Mouse (Mus musculus): ENCODE measurements around the gene Acsf3.
A peak's percentile ranks its signal among the peaks of the same experiment; 100 is the strongest.

The Acsf3 gene

DNA sequence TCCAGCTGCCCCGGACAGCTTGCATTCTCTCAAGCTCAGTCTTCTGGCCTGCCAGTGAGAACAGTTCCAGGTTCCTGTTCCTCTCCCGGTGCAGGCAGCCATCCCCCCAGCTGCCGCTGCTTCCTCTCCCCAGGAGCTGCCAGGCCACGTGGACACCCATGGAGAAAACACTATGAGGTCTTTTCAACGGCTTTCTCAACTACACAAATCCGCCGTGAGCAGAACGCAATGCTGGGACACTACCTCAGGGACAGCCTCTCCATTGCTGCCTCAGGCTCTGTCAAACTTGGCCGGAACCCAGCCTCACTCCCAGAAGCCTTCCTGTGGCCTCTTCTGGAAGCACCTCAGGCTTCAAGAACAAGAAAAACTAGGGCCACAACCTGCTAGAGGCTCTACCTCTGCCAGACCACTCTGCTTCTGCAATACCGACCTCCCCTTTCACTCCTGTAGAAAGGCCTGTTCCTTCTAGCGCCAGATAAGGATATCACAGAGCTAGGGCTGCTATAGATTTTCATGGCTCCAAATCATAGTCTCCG, 12.5 kb upstream of the Acsf3 start:
- DNase-seq = peak; percentile 19 to 33

DNA sequence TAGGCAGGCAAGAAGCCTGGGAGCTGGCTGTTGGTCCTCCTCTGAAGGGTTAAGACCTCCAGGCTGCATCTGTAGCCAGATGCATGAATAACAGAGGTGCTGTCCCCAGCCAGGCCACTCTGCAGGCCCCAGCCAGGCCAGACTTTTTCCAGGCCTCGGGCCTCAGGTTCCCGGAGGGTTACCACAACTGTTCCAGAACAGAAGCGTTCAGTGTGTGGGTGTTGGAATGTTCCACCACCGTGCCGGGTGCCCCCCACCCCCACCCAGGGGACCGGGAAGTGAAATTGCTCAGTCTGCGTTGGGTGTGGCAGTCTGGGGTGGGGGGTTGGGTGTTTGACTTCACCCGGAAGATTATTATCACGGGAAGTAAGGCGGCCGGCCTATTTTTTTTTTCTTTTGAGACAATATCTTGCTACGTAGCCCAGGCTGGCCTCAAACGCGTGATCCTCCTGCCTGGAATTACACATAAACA, 12.0 kb upstream of the Acsf3 start:
- peak; percentile 53 to 57 for DNase-seq

DNA sequence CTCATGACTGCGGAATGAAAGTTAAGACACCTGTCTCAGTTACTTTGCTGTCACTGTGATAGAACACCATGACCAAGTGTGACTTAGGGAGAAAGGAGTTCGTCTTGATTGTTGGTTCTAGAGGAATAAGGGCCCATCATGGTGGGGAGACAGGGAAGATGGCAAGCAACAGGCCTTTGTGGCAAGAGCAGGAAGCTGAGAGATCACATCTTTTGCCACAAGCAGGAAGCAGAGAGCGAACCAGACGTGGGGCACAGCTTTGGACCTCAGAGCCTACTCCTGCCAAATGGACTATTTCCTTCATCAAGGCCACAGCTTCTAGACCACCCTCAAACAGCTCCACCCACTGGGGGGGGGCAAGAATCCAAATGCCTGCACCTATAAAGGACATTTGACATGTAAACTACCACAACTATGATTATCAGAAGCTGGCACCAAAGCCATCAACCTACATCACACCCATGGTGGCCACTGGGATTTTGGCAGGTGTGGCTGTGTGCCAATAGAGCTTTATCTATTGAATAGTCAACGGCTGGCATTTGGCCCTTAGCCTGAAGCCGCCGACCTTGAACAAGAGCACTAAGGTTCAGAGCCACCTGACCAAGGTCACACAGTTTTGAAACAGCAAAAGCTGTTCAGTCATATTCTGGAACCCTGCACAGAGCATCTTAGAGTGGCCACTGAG, 10.4 kb upstream of the Acsf3 start:
- no peak for DNase-seq

DNA sequence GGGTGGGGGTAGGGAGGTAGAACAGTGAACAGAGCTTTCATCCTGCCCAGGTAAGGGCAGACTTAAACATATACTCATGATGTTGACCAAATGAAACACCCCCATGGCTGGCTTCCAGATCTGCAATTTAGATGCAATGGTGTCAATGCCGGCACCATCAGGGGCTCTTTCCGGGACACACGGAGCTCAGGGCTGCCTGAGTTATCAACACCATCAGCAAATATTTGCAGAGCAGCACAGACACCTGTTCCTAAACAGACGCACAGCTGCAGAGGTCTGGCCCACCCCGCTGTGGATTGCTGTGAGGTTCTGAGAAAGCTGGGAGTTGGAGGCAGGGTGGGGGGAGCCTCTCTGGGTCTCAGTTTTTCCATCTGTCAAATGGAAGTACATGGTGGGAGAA, 9.1 kb upstream of the Acsf3 start:
- no peak for DNase-seq

DNA sequence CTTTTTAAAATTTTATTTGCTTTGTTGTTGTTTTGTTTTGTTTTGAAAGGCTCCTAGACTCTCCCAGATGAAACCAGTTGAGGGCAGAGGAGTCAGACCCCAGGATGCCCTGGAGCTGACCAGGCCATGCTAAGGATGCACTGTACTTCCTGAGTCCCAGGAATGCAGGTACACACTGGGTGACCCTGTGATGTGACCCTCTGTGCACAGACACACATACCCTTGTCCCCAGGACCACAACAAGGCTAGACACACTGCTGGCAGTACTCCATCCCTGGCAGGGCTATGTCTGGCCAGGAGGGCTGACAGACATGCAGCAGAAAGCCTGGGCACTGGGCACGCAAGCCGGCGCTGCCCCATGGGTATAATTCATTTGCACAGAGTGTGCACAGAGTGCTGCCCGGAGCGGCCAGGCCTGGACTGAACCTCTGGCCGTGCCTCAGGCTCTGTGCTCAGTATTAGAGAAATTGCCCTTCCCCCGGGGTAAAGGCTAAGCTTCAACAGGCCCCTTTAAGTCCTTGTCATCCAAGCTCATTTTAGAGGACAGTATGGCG, 8.6 kb upstream of the Acsf3 start:
- DNase-seq = no peak

DNA sequence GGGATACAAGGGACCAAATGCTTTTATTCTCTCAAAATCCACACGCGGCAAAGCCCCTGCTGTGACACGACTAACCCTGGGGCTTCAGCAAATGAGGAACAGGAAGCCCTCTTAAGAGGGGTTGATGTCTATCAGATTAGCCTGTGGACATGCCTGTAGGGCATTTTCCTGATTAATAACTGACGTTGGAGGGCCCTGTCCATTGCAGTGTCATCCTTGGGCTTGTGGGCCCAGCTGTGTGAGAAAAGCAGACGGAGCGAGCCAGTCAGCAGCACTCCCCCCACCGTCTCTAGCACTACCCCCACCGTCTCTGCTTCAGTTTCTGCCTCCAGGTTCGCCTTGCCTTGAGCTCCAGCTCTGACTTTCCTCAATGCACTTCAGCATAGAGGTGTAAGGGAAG, 8.1 kb upstream of the Acsf3 start:
- no peak for DNase-seq

DNA sequence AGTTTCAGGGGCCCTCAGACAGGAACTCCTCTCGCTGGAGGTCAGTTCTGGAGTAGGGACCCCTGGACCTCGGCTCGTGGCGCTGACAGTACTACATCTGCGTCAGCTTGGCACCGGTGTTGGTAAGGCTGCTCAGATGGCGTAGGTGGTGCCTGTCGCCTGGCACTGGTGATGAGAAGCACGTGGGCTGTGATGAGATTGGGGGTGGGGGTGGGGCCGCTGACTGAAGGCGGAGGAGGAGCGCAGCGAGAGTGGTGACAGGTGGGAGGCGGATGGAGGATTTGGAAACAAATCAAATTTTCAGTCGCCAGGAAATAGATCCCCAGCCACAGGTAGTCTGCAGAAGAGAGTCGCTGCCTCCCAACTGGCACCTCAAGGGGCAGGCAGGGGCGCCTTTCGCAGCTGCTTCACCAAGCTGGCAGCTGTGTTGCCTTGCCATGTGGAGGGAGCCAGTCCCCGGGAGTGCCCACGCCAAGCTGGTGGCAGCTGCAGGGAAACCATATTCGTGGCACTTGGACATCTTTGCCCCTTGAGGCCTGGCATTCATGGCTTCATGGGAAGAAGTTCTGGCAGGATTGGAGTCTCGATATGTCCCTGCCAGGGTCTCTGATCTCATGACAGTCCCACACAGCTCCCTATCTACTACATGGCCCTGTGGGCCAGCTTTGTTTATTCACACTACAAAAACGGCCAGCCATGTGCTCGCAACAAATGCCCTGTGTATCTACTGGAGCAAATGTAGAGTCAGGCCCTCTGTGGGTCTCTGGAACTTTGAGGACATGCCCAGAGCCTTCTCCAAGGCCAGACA, 5.8 kb upstream of the Acsf3 start:
- DNase-seq = no peak

DNA sequence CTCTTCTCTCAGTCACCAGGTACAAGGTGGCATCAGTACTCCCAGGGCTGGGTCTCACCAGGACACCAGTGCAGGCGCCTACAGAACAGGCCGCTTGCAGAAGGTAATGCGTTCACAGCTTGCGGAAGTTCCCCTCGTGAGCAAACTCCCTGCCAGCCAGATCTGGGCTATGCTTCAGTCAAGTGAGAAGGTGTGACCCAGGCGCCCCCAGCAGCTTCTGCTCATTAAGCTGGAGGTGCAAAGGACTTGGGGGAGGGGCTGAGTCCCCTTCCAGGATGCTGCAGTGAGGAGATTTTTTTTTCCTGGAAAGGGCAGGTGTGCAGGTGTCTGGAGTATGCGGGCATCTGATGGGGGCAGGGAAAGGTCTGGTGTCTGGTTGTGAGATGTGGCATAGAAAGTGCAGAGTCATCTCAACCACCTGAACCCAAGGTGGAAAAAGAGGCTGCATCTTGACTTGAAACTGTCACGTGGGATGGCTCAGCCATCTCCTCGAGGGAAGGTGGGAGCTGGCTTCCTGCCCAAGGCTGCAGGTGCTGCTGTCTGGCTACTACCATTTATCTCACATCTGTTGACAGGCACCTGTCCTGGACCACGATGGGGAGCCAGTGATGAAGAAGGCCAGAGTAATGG, 2.7 kb upstream of the Acsf3 start:
- no peak for DNase-seq

DNA sequence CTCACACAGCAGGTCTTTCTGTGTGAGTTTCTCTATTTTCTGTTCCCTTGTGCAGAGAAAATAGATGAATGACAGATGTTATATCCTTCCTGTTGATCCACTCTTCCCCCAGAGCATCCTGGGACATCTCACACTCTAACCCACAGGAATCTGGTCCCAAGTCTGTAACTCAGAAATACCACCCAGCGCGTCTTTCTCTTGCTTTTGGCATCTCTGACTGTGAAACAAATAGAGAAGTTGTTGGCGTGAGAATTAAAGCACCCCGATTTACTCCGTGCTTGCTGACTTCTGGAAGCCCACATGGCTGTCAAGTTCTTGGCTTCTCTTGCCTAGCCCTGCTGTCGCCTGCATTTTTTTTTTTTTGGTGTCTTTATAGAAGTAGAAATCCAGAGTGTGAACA, 2.4 kb downstream of the Acsf3 start:
- DNase-seq = no peak

DNA sequence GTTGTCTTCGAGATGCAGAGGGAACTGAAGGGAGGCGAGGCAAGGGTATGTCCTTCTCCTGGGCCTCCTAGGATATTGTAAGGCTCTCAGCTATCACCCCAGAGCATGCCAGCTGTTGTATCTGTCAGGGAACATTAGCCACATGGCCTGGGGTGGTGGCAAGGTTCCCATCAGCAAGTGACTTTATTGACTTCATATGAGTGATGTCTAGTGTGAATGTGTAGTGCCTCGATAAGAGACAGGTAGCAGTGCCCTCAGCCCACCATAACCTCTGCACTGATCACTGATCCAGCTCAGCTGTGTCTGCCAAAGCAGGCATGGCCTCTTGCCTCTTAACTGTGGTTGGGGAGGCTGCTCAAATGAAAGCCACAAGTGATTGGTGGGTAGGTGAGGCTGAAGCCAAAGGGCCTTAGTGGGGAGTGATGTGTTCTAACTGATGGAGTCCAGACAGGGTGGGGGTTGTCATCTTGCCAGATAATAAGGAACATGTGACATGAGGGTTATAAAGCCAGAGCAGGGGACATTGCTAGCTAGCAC, 3.5 kb downstream of the Acsf3 start:
- no peak for DNase-seq

DNA sequence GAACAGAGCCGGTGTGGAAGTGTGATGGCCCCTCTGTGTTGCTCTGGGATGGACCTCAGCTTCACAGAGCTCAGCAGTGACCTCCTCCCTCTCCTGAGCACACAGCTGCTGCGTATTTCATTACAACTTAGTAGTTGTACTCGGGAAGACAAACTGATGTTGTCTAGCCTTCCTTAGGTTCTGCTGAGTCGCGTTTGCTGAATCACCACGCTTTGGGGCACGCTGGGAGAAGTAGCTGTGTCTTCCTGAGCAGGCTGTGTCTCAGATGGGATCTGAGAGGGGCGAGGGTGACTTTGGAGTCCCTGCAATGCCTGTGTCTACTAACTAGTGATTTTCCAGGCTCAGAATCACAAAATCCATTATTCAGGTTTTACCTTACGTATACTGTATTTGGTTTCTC, 4.0 kb downstream of the Acsf3 start:
- DNase-seq = no peak

DNA sequence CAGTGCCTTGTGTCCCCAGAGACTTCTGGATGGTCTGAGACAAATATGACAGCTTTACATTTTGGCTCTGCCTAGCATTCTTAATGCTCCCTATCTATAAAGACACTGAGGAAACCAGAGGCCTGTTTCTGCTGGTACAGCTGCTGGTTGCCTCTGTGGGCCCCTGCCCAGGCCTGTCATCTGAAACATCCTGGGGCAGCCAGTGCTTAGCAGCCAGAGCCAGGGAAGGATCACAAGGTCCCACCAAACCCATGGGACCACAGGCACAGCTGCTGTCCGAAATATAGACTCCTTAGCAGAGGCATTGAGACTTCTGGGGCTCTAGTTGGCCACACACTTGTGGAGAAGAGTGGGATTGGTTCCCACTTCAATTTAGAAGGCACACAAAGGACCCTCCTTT, 9.5 kb downstream of the Acsf3 start:
- DNase-seq = no peak

DNA sequence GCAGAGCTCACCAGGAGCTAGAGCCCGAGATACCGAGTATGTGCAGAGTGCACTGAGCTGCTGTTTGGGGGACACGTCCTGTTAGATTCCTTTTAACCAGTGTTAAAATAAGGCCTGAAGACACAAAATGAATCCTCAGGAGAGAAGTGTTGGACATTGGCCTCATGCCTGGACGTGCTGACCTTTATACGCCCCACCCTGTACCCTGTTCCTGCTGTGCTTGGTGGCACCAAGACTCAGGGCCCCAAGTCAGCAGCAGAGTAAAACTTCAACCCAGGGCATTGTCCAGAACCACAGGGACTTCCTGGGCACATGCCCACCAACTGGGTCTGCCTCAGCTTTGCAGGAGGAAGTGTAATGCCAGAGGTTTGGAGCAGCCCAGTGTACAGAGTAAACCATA, 14.5 kb downstream of the Acsf3 start:
- no peak for DNase-seq

DNA sequence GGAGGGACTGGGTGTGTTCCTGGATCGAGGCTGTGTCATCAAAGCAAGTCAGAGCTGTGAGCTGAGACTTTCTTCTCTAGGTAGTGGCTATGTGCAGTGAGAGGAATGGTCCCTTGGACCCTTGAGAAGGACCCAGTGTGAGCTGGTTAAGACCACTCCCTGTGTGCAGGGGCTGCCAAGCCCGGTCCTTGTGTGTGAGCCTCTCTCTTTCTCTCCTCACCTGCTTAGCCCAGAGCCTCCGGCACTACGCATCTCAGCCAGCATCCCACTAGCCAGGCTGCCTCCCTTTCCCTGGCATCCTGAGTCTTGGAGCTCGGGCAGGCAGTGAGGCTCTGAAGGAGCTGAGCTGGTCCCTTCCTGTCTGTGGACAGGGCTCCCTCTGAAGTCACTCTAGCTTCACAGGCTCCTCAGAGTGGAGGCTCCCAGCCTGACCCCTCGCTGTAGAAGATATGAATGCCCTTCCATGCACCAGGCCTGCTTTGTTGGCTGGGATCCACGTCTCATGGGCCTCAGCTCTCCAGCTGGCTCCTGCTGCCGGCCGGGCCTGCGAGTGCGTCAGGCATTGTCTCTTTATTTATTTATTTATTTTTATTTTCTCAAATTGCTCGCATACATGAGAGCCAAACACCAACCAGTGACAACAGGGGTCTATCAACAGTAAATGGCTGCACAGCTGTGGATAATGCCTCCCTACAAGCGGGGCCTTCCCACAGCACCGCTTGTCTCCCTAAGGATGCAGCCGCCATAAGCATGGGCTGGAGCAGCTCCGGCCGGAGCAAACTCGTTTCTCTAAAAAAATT, 18.3 kb downstream of the Acsf3 start:
- peak in 1 of 2 experiments; percentile 33 for DNase-seq

DNA sequence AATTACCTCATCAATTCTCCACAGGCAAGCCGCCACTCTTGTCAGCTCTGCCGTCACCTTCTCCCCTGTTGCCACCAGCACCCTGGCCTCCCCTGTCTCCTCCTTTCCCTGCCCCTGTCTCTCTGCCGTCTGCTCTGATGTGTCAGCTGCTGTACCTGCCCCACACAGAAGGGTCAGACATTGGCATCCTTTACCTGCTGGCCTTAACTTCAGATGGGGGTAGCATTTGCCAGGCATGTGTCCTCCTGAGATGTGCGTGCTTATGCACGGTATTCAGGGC, 18.8 kb downstream of the Acsf3 start:
- no peak for DNase-seq

DNA sequence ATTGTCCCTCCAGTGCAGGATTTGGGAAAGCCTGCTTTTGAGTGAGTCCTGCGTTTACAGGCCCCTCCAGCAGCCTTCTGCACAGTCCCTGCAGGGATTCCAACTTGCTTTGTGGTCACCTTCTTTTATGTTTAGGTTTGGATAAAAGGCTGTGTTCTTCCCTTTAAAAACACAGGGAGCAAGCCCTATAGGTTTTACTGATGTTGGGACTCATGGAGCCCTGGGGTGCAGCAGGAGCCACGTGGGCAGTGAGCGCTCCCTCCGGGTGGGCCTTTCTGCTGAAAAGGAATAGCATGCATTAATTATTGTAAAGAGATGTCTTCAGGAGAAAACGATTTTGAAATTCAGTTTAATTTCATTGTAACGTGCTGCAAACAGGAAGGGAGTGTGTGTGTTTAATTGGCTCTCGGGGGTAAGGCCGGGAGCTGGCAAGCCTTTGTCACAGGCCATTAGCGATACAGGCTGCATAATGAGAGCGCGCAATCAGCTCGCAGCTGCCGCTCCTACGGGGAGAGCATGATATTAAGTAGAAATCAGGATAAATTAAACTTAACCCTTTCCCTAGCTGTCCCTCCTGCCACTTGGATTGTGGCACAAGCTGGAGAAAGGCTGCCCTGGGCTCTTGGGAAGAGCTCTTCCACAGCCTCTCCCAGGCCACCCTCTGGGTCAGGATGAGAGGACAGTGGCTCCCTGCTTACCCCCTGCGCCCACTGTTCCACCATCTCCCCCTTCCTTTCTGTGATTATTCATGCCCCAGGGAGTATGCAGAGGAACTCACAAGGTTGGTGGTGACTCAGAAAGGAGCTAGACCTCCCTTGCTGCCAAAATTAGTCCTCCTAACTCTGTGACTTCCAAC, 28.8 kb downstream of the Acsf3 start:
- DNase-seq = no peak

DNA sequence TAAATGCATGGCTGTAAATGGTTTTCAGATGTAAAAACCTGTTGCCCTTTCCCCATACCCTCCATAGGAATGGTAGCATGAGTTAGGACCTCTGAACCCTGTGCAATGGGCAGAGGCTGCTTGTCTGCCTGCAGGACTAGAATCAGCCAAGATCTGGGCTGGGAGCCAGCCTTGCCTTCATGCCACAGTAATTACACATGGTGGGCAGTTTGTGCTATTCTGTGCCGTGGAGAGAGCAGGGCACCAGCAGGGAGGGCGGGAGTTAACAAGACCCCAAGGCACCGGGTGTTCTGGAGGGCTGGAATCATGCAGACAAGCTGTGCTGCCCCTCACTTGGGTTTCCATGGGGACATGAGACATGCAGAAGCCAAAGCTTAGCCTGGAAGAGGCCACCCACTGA, 30.1 kb downstream of the Acsf3 start:
- DNase-seq = no peak

DNA sequence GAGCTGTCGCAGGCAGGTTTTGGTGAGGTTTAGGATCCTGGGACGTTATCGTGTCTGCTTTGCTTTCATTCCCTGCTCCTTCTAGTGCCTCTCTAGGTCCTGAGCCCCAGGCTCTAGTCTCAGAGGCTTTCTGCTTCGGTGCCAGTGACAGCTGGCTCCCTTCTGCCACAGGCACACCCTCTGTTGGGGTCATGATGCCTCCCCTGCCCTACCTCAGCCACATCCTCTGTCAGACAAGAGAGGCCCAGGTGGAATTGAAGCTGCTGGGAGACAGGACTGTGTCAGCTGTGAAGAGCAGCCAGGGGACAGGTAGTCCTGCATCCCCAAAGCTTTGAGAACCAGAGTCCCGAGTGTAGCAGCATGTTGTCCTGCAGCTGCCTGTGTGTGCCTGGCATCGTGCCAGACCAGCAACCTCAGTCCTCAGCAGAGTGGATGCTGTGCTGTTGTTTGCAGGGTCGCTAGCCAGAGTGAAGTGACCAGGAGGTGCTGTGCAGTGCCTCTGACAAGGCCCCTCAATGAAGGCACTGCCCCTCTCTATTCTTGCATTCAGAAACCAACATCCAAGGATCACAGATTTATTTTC, 31.8 kb downstream of the Acsf3 start:
- DNase-seq = no peak

DNA sequence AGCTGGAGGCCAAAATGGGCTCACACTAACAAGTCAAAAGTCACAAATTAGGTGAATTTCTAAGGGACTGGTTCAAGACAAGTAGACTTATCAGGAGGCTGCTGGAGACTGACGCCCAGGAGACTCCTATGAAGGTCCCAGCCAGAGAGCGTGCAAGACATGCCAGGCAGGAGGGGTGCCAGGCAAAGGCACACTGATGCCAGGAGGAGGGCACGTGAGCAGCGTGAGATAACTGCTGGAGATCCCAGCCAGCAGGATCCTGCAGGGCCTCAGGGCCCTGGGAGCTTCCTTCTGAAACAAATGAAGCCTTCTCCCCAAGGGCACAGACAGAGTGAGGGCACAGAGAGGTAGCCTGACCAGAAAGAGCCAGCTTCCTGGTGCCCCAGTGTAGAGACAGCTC, 32.6 kb downstream of the Acsf3 start:
- DNase-seq = no peak

DNA sequence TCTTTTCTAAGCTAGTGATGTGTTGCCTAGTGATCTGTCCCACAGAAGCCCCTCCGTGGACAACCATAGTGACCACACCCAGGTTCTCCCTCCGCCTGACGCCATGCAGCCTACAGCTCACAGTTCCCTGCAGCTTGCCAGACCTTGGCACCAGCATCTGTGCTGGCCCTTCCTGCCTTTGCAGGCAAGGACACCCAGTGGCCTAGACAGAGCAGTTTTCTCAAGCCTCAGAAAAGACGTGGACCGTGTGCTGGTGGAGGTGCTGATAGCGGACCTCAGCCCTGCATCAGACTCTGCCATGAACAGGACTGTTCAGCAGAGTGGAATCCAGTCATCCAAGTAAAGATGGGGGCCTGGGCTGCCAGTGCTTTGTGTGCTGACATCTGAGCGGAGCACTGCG, 35.1 kb downstream of the Acsf3 start:
- no peak for DNase-seq

DNA sequence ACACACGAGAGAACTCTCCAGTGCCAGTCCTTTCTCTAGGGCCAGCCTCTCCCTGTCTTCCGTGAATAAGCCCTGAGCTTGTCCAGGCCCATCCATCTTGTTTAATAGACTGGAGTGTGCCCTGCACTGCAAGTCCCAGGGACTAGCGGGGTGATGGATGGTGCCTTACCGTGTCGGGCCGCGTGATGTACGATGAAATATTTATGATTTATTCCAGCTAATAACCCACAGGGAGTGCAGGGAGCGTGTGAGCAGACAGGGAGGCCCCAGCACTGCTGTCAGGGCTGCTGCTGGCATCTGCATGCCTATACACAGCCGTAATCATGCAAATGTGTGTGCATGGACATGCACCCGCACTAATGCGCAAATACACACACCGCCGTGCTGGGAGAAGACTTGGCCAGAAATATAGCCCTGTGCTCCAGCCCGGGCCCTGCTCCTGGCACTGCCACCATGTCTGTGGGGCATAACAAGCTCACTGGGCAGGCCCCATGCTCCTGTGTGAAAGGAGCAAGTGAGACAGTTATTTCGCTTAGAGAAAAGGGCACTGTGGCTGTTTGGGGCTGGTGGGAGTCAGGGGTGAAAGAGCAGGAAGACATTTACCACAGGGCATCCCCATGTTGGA, 36.7 kb downstream of the Acsf3 start:
- no peak for DNase-seq
